Mouse (Mus musculus) kidney, adult 2 months (tissue): ENCODE results near the gene Saa3. TPM values are rescaled to one million over a fixed set of nuclear protein-coding genes. Genes with fewer than 3 reads are reported as not detected.

Experiments
- DNase-seq: peaks from one replicate; pipeline ENCODE4 v3.0.0; 2021
- H3K27ac ChIP-seq: fragments of 200-500 bp; 2 replicates; pipeline ENCODE4 v1.5.1; 2012; ENCODE audit warnings: low read depth, low read length, control low read depth, inconsistent platforms; ENCODE audit not compliant: insufficient read depth
- H3K27me3 ChIP-seq: fragments of 200-500 bp; replicated peaks from 2 replicates; pipeline ENCODE4 v1.6.1; 2012; ENCODE audit warnings: mild to moderate bottlenecking, moderate library complexity, low read length, inconsistent platforms; ENCODE audit not compliant: control insufficient read depth, insufficient read depth
- H3K36me3 ChIP-seq: fragments of 200-500 bp; 2 replicates; pipeline ENCODE4 v1.6.1; 2012; ENCODE audit warnings: mild to moderate bottlenecking, moderate library complexity, low read length, inconsistent platforms; ENCODE audit not compliant: control insufficient read depth, insufficient read depth
- H3K4me1 ChIP-seq: fragments of 200-500 bp; 2 replicates; pipeline ENCODE4 v1.6.1; 2011; ENCODE audit warnings: low read length; ENCODE audit not compliant: control insufficient read depth, insufficient read depth
- H3K4me3 ChIP-seq: fragments of 200-500 bp; 2 replicates; pipeline ENCODE4 v1.5.1; 2011; ENCODE audit warnings: mild to moderate bottlenecking, low read depth, low read length, control low read depth; ENCODE audit not compliant: insufficient read depth
- CTCF ChIP-seq: fragments of 200-500 bp; conservative IDR thresholded peaks from 2 replicates; pipeline ENCODE4 v1.5.1; 2011; ENCODE audit warnings: low read depth, mild to moderate bottlenecking, control low read depth, low read length, moderate library complexity, mixed read lengths; ENCODE audit not compliant: insufficient read depth, insufficient read length
- POLR2A ChIP-seq: fragments of 200-500 bp; IDR thresholded peaks from one replicate; pipeline ENCODE4 v1.6.1; 2011; ENCODE audit warnings: low read depth, low read length, control low read depth
- WGBS: fragments of 180-500 bp; shearing (Covaris S2); methylation state at CpG from one replicate; pipeline ENCODE4 v1.1.7; 2018; 5-methylcytosine and 5-hydroxymethylcytosine counted together
- polyA plus RNA-seq: library from polyadenylated mRNA; depleted of rRNA; stranded (reverse); fragments of >200 nt; gene quantifications from 2 replicates; pipeline ENCODE4 v1.2.3, GENCODE M21; 2012; rRNA removed

Gene Saa3
- 0.17 and 0.20 TPM in 2 replicates for polyA plus RNA-seq

DNA sequence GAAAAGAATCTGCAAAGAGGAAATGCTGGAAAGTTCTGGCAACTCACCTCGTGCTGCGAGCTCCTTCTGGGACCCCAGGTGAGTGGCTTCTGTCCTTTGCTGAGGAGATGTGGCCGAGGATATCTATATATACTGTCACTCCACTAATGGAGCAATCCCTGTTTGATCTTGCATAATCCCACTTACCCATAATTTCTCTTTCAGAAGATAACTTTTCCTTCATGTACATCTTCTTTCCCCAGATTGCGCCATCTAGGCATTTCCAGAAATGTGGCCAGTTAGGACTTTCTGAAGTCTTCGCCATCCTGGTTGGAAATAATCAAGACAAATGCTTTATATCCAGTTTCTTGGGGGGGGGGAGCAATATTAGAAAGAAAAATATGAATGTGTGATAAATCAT, at the start of gene Saa3:
TSS of gene Saa3 (minus strand) at position 101 of the 400 bp plus-strand sequence.
- TF ChIP-seq CTCF (no peak), POLR2A (no peak)
- Histone ChIP-seq H3K36me3 (no peaks in the 10 kb centered on the region), H3K27ac (no peak within 1 kb of the TSS), H3K4me1 (no peaks in the 10 kb centered on the region), H3K27me3 (no peaks in the 10 kb centered on the region), H3K4me3 (no peak within 1 kb of the TSS)
- DNase-seq: no peak
- WGBS: 91% methylated on average over 5 of the region's 5 CpGs

GRCm38 (mm10) chr7:46764672-46765071, 49.2 kb upstream of the Saa3 start:
- no peak overlapping the region for H3K27ac ChIP-seq
- no peak for DNase-seq
- H3K36me3 ChIP-seq: peaks cover 13% of the 10 kb centered on the region
- no peaks in the 10 kb centered on the region for H3K4me1 ChIP-seq
- no peak for TF ChIP-seq POLR2A
- WGBS: 95% methylated on average over 8 of the region's 8 CpGs
- H3K27me3 ChIP-seq: no peaks in the 10 kb centered on the region
- no peak overlapping the region for H3K4me3 ChIP-seq

GRCm38 (mm10) chr7:46762601-46763000, 47.1 kb upstream of the Saa3 start:
- no peak for DNase-seq
- peaks cover 2% of the 10 kb centered on the region for H3K36me3 ChIP-seq
- no peak overlapping the region for H3K27ac ChIP-seq
- H3K4me3 ChIP-seq: no peak overlapping the region
- H3K27me3 ChIP-seq: no peaks in the 10 kb centered on the region
- no peaks in the 10 kb centered on the region for H3K4me1 ChIP-seq
- TF ChIP-seq POLR2A: no peak
- no peak for TF ChIP-seq CTCF
- WGBS: 73% methylated on average over 5 of the region's 5 CpGs

DNA sequence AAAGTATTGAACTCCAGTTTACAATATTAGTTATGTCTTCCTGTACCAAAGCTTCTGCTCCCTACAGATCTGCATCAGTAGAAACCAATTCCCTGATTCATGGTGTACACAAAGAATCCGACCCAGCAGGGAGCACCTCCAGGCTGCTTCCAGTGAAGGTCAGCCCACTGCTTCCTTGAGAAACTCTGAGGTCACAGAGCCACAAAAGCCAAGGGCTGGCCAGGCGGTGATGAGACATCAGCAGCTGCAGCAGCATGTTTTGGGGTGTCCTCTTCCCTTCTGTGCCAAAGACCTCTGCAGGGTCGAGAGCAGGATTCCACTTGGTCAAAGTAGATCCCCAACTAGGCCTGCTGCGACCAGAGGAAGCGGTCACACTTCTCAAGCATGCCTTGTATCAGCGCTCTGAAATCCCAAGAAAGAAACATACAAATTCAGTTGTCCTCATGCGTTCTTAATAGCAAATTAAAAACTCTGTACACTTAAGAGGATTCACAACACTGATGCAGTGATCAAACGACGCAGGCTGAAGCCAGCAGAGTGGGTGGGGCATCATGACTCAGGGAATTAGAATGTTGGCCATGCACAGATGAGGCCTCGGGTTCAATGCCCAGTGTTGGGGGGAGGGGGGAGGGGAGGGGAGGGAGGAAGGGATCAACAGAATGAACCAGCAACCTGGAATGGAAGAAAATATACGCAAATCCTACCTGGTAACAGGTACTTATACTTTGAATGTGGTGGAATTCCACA, 45.7 kb upstream of the Saa3 start:
- no peak for TF ChIP-seq POLR2A
- TF ChIP-seq CTCF: no peak
- DNase-seq: no peak
- Histone ChIP-seq H3K4me3 (no peak overlapping the region), H3K36me3 (peaks cover 2% of the 10 kb centered on the region), H3K4me1 (no peaks in the 10 kb centered on the region), H3K27me3 (no peaks in the 10 kb centered on the region), H3K27ac (no peak overlapping the region)
- WGBS: 72% methylated on average over 11 of the region's 11 CpGs

GRCm38 (mm10) chr7:46751490-46751889, 36.0 kb upstream of the Saa3 start, which contains the start of gene Saa2:
Gene Saa2 (plus strand): TSS chr7:46751790.
- WGBS: 54% methylated on average over 3 of the region's 3 CpGs
- TF ChIP-seq CTCF: no peak
- TF ChIP-seq POLR2A: no peak

DNA sequence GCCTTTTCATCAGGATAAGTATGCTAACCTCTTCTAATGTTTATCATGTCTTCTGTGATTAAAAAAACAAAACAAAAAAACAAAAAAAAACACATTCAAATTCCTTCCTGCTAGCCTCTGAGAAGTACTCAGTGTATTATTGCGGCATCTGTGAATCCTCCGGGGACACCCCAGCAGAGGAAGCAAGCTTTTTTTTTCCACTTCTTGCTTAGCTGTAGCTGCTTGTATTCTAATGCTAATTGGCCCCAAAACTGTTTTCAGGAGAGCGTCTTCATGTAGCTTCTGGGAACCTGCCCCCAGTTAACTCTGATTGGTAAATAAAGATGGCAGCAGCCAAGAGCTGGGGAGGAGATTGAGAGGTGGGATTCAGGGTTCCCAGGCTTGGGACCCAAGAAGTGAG, 33.0 kb upstream of the Saa3 start:
- no peak overlapping the region for H3K4me3 ChIP-seq
- no peaks in the 10 kb centered on the region for H3K4me1 ChIP-seq
- no peak overlapping the region for H3K27ac ChIP-seq
- no peaks in the 10 kb centered on the region for H3K27me3 ChIP-seq
- no peak for DNase-seq
- 48% methylated on average over 3 of the region's 3 CpGs for WGBS
- TF ChIP-seq CTCF: no peak
- TF ChIP-seq POLR2A: no peak
- no peaks in the 10 kb centered on the region for H3K36me3 ChIP-seq

More at GRCm38 (mm10) chr7:46751490-46751889, 36.0 kb upstream of the Saa3 start, which contains the start of gene Saa2:
- H3K4me3 ChIP-seq: no peak within 1 kb of the TSS
- H3K27ac ChIP-seq: no peak within 1 kb of the TSS
- no peaks in the 10 kb centered on the region for H3K36me3 ChIP-seq
- no peak for DNase-seq
- H3K27me3 ChIP-seq: no peaks in the 10 kb centered on the region
- no peaks in the 10 kb centered on the region for H3K4me1 ChIP-seq

DNA sequence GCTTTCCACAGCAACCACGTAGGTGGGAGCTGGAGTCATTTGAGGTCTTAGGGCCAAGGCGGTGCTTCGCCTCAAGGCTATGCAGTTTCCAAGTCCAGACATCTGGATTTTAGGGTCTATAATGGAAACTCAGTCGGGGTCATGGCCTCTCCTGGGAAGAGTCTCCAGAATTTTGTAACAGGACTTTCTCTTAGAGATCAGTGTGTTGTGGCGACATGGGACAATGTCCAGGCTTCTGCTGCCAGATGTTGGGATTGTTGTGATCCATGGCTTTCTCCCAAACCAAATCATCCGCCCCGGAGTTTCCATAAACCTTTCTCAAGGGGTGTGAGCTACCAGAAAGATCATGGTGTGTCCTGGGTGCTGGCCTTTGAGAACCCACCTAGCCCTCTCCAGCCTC, 30.9 kb upstream of the Saa3 start:
- Histone ChIP-seq H3K4me3 (no peak overlapping the region), H3K27me3 (no peaks in the 10 kb centered on the region), H3K4me1 (no peaks in the 10 kb centered on the region), H3K27ac (no peak overlapping the region), H3K36me3 (no peaks in the 10 kb centered on the region)
- TF ChIP-seq POLR2A: no peak
- no peak for TF ChIP-seq CTCF
- WGBS: 84% methylated on average over 7 of the region's 7 CpGs
- DNase-seq: no peak
